In genomic region chr3:94784171-94784701, GRCm38 (mm10) we compare ENCODE assay signal across 10 mouse cellular contexts. TPM values are rescaled to one million over a fixed set of nuclear protein-coding genes. Genes with fewer than 3 reads are reported as not detected.
DNase-seq lines count a peak whose midpoint lies in the region; ATAC-seq lines count a peak whose summit lies in the region.
"Had no signal": no experiment of that assay in that cellular context is flagged by ENCODE, and none has a peak within 500 bp of the region (broad histone marks: within the 10 kb centered on the region; RNA-seq: fewer than 3 reads in every experiment).

No protein-coding gene starts in this region.

- no peaks in the 10 kb centered on the region for H3K36me3 ChIP-seq in lung, embryonic 16.5 days (ENCODE audit: control insufficient read depth, insufficient read depth, low read length)
- H3K36me3 ChIP-seq: neural tube, embryonic 13.5 days had no signal

- peak; percentile 15 for DNase-seq in cerebellum, adult 11-12 months
- DNase-seq in cerebellum, postnatal 10 days: no peak
- peak; percentile 33 for DNase-seq in urinary bladder, adult 2 months (ENCODE audit: low spot score)
- no peak for DNase-seq in urinary bladder, postnatal 4 days (ENCODE audit: low spot score in 2 of 2)
- DNase-seq in right cerebral cortex, postnatal 14 days: no peak
- no peak for DNase-seq in thymus, adult 18-20 months
- DNase-seq in adipocyte (ENCODE audit: low spot score): no peak
- DNase-seq: heart, postnatal 36 days had no signal

- peak; percentile 57 for ATAC-seq in lung, embryonic 16.5 days (ENCODE audit: low read depth)

- H3K4me3 ChIP-seq in lung, embryonic 16.5 days (ENCODE audit: low read length): peak overlapping the region; percentile 9
- H3K4me3 ChIP-seq: neural tube, embryonic 13.5 days had no signal

- peaks cover 8% of the 10 kb centered on the region for H3K27me3 ChIP-seq in lung, embryonic 16.5 days (ENCODE audit: control insufficient read depth, insufficient read depth, low read depth, low read length)
- H3K27me3 ChIP-seq: neural tube, embryonic 13.5 days had no signal

- 34% methylated on average over 5 of the region's 5 CpGs for WGBS in lung, embryonic 16.5 days

- H3K4me2 ChIP-seq in lung, embryonic 16.5 days (ENCODE audit: low read depth, low read length): peak overlapping the region; percentile 85
- H3K4me2 ChIP-seq: neural tube, embryonic 13.5 days had no signal

- H3K9ac ChIP-seq in lung, embryonic 16.5 days (ENCODE audit: low read length): 0 out of 2 replicates have a peak overlapping the region, but pooled peaks have one; percentile 27
- H3K9ac ChIP-seq: neural tube, embryonic 13.5 days had no signal

- H3K4me1 ChIP-seq in lung, embryonic 16.5 days (replicated peaks; ENCODE audit: control insufficient read depth, insufficient read depth, low read length): 0 out of 2 replicates have a peak, but pooled peaks cover 5% of the 10 kb centered on the region

- peak overlapping the region; percentile 96 for H3K27ac ChIP-seq in lung, embryonic 16.5 days (ENCODE audit: low read length)
- H3K27ac ChIP-seq: neural tube, embryonic 13.5 days had no signal

- H3K9me3 ChIP-seq in lung, embryonic 16.5 days (ENCODE audit: control insufficient read depth, low read length): no peaks in the 10 kb centered on the region
- H3K9me3 ChIP-seq: neural tube, embryonic 13.5 days had no signal

RNA-seq across cellular contexts. Expression of gene Cgn, which starts 2.1 kb away (rescaled TPM):
- 19.1 and 21.6 TPM in 2 replicates for polyA plus RNA-seq in urinary bladder, adult 2 months (2012; rRNA removed)
- polyA plus RNA-seq in lung, embryonic 16.5 days (2015; fragmentation: Nextera tagmentation; extraction: Ambion mirVana): 33.6 and 37.7 TPM in 2 replicates

RNA-seq across cellular contexts. Expression of gene Pogz, which starts 53.1 kb away (rescaled TPM):
- polyA plus RNA-seq in urinary bladder, adult 2 months (2012; rRNA removed): 19.3 and 21.1 TPM in 2 replicates
- 14.6 and 16.9 TPM in 2 replicates for polyA plus RNA-seq in lung, embryonic 16.5 days (2015; fragmentation: Nextera tagmentation; extraction: Ambion mirVana)

Comparison
In these comparisons a context has a peak if more than half of its experiments do, and no peak if none do; other contexts are left out.
1. DNase-seq: peak in cerebellum, adult 11-12 months (single experiment) and urinary bladder, adult 2 months (single experiment); none in cerebellum, postnatal 10 days (0 of 2), urinary bladder, postnatal 4 days (0 of 2), right cerebral cortex, postnatal 14 days (single experiment), thymus, adult 18-20 months (0 of 2) and adipocyte (single experiment).